Mouse (Mus musculus): ENCODE measurements around the gene E2f7. TPM values are rescaled to one million over a fixed set of nuclear protein-coding genes. Genes with fewer than 3 reads are reported as not detected.

E2f7 gene
- polyA plus RNA-seq, 1 experiment from 2014 or later = 24.6 TPM

DNA sequence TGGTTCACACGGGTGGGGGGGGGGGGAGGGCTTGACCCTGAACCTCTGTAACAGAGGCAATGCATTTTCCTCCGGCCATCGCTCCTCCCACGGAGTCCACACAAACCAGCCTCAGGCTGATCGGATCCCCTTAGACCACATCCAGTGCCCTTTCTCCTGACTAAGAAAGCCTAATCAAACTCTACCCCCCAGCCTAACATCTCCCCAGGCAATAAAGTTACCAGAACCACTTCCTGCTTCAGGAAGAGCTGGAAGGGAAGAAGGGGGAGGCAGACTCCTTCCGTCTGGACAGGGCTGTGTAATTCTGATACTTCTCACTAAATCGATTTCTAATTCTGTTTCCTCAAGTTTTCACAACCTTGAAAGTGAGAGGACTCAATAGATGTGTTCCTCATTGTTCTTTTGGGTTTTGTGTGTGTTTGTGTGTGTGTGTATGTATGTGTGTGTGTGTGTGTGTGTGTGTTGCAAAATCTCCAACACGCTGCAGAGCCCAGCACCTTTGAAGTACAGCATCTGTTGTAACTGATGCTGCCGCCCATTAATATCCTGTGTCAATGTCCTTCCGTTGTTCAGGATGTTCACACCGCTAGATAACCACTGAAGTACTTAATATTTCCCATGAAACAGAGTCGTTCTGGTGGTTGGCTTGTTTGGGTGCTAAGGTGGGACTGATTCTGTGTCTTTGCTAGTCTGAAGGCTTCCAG is 43.0 kb downstream of the E2f7 start:
- ATAC-seq (ENCODE audit: low FRiP score, low read depth) = no peak
- 40% methylated on average over 12 of the region's 12 CpGs for WGBS
- Histone ChIP-seq H3K4me2 (replicated peaks) (no peak overlapping the region), H3K36me3 (peaks cover 22% of the 10 kb centered on the region), H3K4me3 (no peak overlapping the region), H3K4me1 (peaks cover 13% of the 10 kb centered on the region; the same call in 1 of the 2 replicates), H3K9me3 (no peaks in the 10 kb centered on the region), H3K27ac (no peak overlapping the region), H3K27me3 (no peaks in the 10 kb centered on the region), H3K9ac (no peak overlapping the region)

DNA sequence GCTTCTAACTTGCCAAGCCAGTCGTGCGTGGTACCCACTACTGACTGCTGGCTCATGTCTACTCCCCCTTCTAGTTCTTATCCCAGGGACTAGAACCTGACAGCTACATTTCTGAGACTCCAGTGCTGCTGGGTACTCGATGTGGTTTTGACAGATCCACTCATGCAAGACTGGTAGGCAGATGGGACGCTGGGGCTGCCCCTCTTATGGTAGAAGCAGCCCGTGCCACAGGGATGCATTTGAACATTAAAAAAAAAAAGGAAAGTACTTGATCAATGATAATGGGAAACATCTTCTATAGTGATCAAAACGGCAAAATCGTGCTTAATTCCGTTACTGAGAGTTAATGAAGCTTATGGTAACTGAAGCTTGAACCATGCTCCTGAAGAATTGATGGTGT is 44.4 kb downstream of the E2f7 start:
- no peaks in the 10 kb centered on the region for H3K9me3 ChIP-seq
- no peak overlapping the region for H3K9ac ChIP-seq
- peaks cover 11% of the 10 kb centered on the region for H3K36me3 ChIP-seq
- H3K4me3 ChIP-seq = no peak overlapping the region
- ATAC-seq (ENCODE audit: low FRiP score, low read depth) = no peak
- WGBS = 91% methylated on average over 8 of the region's 8 CpGs
- H3K4me2 ChIP-seq (replicated peaks) = no peak overlapping the region
- no peaks in the 10 kb centered on the region for H3K27me3 ChIP-seq
- H3K27ac ChIP-seq = no peak overlapping the region
- H3K4me1 ChIP-seq = peaks cover 19% of the 10 kb centered on the region

DNA sequence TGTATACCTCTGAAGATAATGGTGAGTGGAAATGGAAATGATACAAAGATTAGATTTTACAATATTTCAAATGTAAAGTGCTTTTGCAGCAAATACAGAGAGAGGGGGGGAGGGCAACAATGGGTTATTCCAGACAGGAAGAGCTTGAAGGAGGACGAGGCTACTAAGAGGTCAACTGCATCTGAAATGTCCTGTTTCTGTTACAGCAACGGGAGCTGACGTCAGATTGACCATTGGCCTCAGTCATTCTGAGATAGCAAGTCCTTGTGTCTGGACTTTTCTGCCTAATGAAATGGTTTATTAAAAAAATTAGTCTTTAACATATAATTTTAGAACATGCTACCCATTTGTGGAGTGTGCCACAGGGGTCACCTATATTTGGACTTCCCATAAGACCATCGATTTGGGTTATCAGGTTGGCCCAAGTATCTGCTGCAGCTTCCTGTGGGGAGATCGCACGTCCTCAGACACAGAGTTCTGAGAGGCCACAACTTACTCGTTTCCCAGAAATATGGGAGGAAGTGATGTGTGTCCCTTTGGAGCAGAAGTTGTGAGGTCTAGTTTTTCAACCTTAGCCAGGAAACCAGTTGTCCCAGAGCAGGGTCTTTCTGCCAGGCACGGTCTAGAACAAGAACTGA is 48.0 kb downstream of the E2f7 start:
- no peak overlapping the region for H3K9ac ChIP-seq
- WGBS = 75% methylated on average over 8 of the region's 8 CpGs

DNA sequence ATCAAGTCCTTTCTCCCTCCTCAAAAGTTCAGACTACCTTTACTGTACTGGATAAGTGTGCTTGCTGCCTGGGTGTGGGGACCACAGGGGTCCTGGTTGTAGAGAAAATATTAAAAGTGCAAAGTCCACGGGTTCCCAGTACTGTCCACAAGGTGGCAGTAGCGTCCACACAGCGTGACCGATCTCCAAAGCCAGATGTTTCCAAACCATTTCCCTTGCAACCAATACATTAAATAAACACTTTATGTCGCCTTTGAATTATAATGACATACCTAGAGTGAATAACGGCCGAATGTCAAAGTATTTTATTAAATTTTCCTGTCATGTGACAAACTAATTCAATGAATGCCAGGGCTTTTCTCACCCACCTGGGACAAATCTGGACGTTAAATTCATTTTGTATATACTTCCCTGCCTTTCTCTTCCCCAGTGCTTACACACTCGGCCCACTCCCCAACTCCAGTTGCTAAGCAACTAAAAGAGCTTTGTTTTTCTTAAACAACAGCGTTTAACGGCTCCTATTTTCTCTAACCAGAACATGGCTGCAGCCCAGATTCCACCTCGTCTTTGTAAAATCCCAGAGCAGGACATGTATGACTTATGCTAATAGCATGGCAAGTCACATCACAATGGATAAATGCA is 49.4 kb downstream of the E2f7 start:
- peaks cover 20% of the 10 kb centered on the region for H3K4me1 ChIP-seq
- peak overlapping the region; percentile 39; the same call in 1 of the 2 replicates for H3K4me2 ChIP-seq (replicated peaks)
- H3K4me3 ChIP-seq = no peak overlapping the region
- peak overlapping the region; percentile 39; the same call in 1 of the 2 replicates for H3K27ac ChIP-seq
- ATAC-seq (ENCODE audit: low FRiP score, low read depth) = peak; percentile 86
- H3K9ac ChIP-seq = no peak overlapping the region
- no peaks in the 10 kb centered on the region for H3K9me3 ChIP-seq
- no peaks in the 10 kb centered on the region for H3K27me3 ChIP-seq
- 6% methylated on average over 12 of the region's 12 CpGs for WGBS
- H3K36me3 ChIP-seq = no peaks in the 10 kb centered on the region

More for the DNA sequence above, 48.0 kb downstream of the E2f7 start:
- Histone ChIP-seq H3K4me2 (replicated peaks) (no peak overlapping the region), H3K27ac (no peak overlapping the region), H3K27me3 (no peaks in the 10 kb centered on the region), H3K4me1 (peaks cover 23% of the 10 kb centered on the region), H3K9me3 (no peaks in the 10 kb centered on the region), H3K36me3 (no peaks in the 10 kb centered on the region), H3K4me3 (no peak overlapping the region)
- ATAC-seq (ENCODE audit: low FRiP score, low read depth) = no peak

DNA sequence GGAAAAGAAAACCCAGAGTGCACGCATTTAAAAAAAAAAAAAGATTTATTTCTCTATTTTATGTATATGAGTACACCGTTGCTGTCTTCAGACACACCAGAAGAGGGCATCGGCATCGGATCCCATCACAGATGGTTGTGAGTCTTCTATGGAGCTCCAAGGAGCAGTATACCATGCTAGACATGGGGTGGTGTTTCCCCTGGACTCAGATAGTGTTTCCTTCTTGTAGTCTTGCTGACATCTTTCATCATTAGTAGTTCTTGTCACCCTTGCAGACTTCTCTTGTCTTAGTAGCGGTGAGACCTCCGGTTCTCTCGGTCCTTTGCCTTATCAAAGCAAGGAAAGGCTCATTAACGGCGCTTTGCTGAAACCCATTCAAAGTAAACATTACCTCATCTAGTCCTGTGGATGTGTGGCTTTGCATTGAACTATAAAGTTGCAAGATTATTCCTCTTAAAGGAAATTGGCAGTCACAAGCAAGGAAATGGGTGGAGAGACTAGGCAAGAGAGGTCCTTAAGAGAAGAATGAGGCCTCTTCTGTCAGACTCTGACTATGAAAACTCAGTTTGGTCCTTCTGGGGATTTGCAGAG is 50.1 kb downstream of the E2f7 start:
- no peaks in the 10 kb centered on the region for H3K36me3 ChIP-seq
- no peak overlapping the region for H3K4me3 ChIP-seq
- H3K27me3 ChIP-seq = no peaks in the 10 kb centered on the region
- peak overlapping the region; percentile 48; the same call in 1 of the 2 replicates for H3K27ac ChIP-seq
- WGBS = 65% methylated on average over 9 of the region's 9 CpGs
- no peak overlapping the region for H3K9ac ChIP-seq
- H3K4me1 ChIP-seq = peaks cover 20% of the 10 kb centered on the region
- peak overlapping the region; percentile 39; the same call in 1 of the 2 replicates for H3K4me2 ChIP-seq (replicated peaks)
- H3K9me3 ChIP-seq = no peaks in the 10 kb centered on the region
- ATAC-seq (ENCODE audit: low FRiP score, low read depth) = peak; percentile 12; the same call in 1 of the 2 replicates

DNA sequence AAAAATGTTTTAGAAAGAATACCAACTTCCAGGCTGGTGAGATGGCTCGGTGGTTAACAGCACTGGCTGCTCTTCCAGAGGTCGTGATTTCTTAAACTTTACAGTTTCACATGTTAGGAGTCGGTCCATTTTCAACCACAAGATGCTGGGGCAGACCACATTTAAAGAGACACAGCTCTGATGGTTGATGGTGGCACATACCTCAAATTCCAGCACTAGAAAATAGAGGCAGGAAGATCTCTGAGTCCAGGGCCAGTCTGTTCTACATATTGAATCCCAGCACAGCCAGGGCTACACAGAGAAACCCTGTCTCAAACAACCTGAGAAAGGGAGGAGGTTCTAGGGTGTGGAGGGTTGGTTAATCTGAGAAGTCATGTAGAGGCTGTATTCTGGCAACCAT is 56.1 kb downstream of the E2f7 start:
- Histone ChIP-seq H3K27me3 (no peaks in the 10 kb centered on the region), H3K4me3 (no peak overlapping the region), H3K27ac (no peak overlapping the region), H3K36me3 (no peaks in the 10 kb centered on the region), H3K4me2 (replicated peaks) (no peak overlapping the region), H3K4me1 (peaks cover 32% of the 10 kb centered on the region), H3K9ac (no peak overlapping the region), H3K9me3 (no peaks in the 10 kb centered on the region)
- no peak for ATAC-seq (ENCODE audit: low FRiP score, low read depth)
- 75% methylated on average over 3 of the region's 3 CpGs for WGBS

DNA sequence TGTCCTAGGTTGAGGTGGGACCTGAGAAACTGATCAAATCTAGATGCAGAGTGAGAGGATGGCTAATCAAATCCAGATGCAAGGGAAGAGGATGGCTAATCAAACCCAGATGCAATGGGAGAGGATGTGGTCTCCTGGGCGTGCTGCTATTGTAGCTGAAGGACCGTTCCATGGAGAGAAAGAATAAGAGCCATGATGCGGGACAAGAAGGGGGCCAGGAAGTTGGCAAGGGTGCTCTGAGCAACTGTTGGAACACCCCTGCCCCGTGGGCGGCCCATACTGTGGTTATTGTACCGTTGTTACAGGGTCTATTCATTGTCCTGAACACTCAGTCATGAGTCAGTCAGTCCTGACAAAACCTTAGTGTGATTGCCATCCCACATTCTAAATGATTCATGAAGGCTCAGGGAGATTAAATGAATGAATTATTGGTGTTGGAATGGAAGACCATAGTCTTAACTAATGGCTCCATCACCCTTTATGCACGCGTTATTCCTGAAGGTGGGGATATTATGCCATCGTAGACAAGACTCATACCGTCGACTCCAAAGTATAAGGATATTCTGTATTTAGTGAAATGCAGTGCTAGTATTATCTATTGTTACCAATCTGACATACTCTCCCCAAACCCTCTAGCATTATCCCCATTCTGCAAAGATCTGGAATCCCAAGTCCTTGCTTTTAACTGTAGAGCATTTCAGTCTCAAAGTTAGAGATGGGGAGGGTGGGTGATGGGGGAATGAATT is 59.2 kb downstream of the E2f7 start:
- no peak for ATAC-seq (ENCODE audit: low FRiP score, low read depth)

DNA sequence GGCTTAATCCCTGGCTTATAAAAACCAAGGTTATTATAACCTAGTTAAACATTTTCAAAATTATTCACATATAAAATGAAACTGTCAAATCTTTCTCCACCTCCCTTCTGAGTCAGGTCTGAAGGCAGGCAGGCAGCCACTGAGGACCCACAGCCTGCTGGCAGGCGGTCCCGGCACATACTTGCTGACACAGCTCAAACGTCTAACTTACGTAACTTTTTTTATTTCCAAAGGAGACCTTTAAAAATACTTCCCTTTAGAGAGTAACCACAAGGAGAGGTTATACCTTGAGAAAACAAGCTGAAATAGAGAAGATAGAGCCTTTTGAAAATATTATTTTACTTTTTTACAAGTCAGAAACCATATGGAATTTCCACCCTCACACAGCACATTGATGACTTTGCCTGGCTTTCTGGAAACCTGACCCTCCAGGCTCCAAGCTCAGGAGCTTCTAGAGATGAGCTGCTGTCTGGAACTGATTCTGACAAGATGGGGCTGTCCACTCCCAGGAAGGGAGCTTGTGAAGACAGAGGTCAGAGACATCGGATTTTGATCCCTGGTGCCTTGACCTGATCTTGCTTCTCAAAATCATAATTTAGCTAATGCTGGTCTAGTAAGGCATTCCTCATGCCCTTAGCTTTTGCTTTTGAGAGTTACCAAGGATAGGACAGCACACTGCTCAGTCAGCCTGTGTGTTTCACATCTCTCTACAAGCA is 59.9 kb downstream of the E2f7 start:
- Histone ChIP-seq H3K9ac (no peak overlapping the region), H3K27ac (peak overlapping the region; percentile 74)
- ATAC-seq (ENCODE audit: low FRiP score, low read depth) = peak; percentile 86

More for the DNA sequence above, 59.2 kb downstream of the E2f7 start:
- WGBS = 68% methylated on average over 11 of the region's 11 CpGs
- Histone ChIP-seq H3K9me3 (no peaks in the 10 kb centered on the region), H3K4me3 (no peak overlapping the region), H3K27me3 (no peaks in the 10 kb centered on the region), H3K27ac (no peak overlapping the region), H3K4me1 (peaks cover 38% of the 10 kb centered on the region), H3K9ac (no peak overlapping the region), H3K4me2 (replicated peaks) (peak overlapping the region; percentile 42), H3K36me3 (no peaks in the 10 kb centered on the region)

DNA sequence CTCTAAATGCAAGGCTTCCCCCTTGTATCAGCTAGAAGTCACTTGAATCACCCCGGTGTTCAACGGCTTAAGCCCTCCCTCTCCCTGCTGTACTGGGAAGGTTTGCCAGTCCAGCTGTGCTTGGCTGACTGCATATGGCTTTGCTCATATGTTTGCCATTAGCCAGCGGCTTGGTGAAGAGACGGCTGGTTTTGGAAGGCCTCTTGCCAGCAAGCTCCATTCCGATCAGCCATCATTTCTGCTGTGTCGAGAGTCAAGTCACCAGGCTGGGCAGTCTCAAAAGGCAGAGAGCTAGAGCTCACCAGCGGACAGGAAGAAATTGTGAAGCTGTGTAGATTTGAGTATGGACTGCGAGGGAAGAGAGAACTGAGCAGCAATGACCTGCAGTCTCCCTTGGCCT is 61.2 kb downstream of the E2f7 start:
- peak overlapping the region; percentile 52; the same call in 1 of the 2 replicates for H3K27ac ChIP-seq

More for the DNA sequence above, 59.9 kb downstream of the E2f7 start:
- 0 out of 2 replicates have a peak overlapping the region, but pooled peaks have one; percentile 21 for H3K4me2 ChIP-seq (replicated peaks)
- 18% methylated on average over 5 of the region's 5 CpGs for WGBS
- H3K36me3 ChIP-seq = no peaks in the 10 kb centered on the region
- no peaks in the 10 kb centered on the region for H3K9me3 ChIP-seq
- H3K4me1 ChIP-seq = peaks cover 38% of the 10 kb centered on the region
- no peak overlapping the region for H3K4me3 ChIP-seq
- H3K27me3 ChIP-seq = no peaks in the 10 kb centered on the region

DNA sequence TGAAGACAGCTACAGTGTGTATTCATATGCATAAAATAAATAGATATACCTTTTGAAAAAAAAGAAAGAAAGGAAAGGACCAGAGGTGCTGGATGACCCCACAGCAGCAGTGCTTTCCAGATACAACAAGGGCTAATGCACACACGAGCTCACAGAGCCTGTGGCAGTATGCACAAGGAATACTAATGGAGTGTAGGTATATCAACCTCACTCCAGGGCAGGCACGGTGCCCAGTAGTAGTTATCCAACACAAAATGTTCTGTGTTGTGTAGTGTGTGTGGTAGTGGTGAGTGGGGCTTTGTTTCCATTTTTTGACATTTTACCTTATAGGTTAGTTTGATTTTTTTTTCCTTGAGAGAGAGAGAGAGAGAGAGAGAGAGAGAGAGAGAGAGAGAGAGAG is 65.3 kb downstream of the E2f7 start:
- no peaks in the 10 kb centered on the region for H3K36me3 ChIP-seq
- no peak overlapping the region for H3K9ac ChIP-seq
- H3K27me3 ChIP-seq = no peaks in the 10 kb centered on the region
- no peak overlapping the region for H3K4me3 ChIP-seq
- H3K4me2 ChIP-seq (replicated peaks) = no peak overlapping the region
- ATAC-seq (ENCODE audit: low FRiP score, low read depth) = no peak
- no peak overlapping the region for H3K27ac ChIP-seq
- WGBS = 76% methylated on average over 2 of the region's 2 CpGs
- H3K4me1 ChIP-seq = peaks cover 19% of the 10 kb centered on the region
- H3K9me3 ChIP-seq = no peaks in the 10 kb centered on the region

More for the DNA sequence above, 61.2 kb downstream of the E2f7 start:
- no peak overlapping the region for H3K4me3 ChIP-seq
- peaks cover 42% of the 10 kb centered on the region for H3K4me1 ChIP-seq
- WGBS = 24% methylated on average over 8 of the region's 8 CpGs
- peak; percentile 25; the same call in 1 of the 2 replicates for ATAC-seq (ENCODE audit: low FRiP score, low read depth)
- no peaks in the 10 kb centered on the region for H3K27me3 ChIP-seq
- H3K9ac ChIP-seq = no peak overlapping the region
- no peak overlapping the region; the same call in 1 of the 2 replicates for H3K4me2 ChIP-seq (replicated peaks)
- H3K9me3 ChIP-seq = no peaks in the 10 kb centered on the region
- H3K36me3 ChIP-seq = no peaks in the 10 kb centered on the region
